Mouse (Mus musculus) ZHBTc4 (cell line): ENCODE results near the gene Ide.

Source experiments
- DNase-seq: peaks from one replicate; pipeline ENCODE4 v3.0.0-alpha.2; 2011; ENCODE audit warnings: low read depth, low spot score

The Ide gene

GRCm38 (mm10) chr19:37335392-37335791 lies 2.3 kb downstream of the Ide start:
- DNase-seq = no peak

GRCm38 (mm10) chr19:37333357-37333756 lies 4.3 kb downstream of the Ide start:
- no peak for DNase-seq

GRCm38 (mm10) chr19:37332726-37333125 lies 4.9 kb downstream of the Ide start:
- no peak for DNase-seq

- no peak for DNase-seq
Observed at GRCm38 (mm10) chr19:37327216-37327615, 10.4 kb downstream of the Ide start.

GRCm38 (mm10) chr19:37323566-37323965 lies 14.1 kb downstream of the Ide start:
- no peak for DNase-seq

- no peak for DNase-seq
Observed at GRCm38 (mm10) chr19:37320802-37321619, 16.6 kb downstream of the Ide start.

GRCm38 (mm10) chr19:37317359-37317758 lies 20.3 kb downstream of the Ide start:
- DNase-seq = peak; percentile 34

- DNase-seq = no peak
Observed at GRCm38 (mm10) chr19:37315091-37315490, 22.6 kb downstream of the Ide start.

GRCm38 (mm10) chr19:37311426-37311825 lies 26.2 kb downstream of the Ide start:
- no peak for DNase-seq

GRCm38 (mm10) chr19:37310133-37310532 lies 27.5 kb downstream of the Ide start:
- DNase-seq = no peak

- no peak for DNase-seq
Observed at GRCm38 (mm10) chr19:37308941-37309340, 28.7 kb downstream of the Ide start.

- DNase-seq = no peak
Observed at GRCm38 (mm10) chr19:37307826-37308545, 29.7 kb downstream of the Ide start.

- DNase-seq = no peak
Observed at GRCm38 (mm10) chr19:37306176-37306575, 31.5 kb downstream of the Ide start.

- no peak for DNase-seq
Observed at GRCm38 (mm10) chr19:37304866-37305265, 32.8 kb downstream of the Ide start.

GRCm38 (mm10) chr19:37304006-37304405 lies 33.6 kb downstream of the Ide start:
- DNase-seq = no peak

GRCm38 (mm10) chr19:37301733-37302132 lies 35.9 kb downstream of the Ide start:
- no peak for DNase-seq

- DNase-seq = no peak
Observed at GRCm38 (mm10) chr19:37291676-37292075, 46.0 kb downstream of the Ide start.

- no peak for DNase-seq
Observed at GRCm38 (mm10) chr19:37290906-37291305, 46.7 kb downstream of the Ide start.

- no peak for DNase-seq
Observed at GRCm38 (mm10) chr19:37284775-37285174, 52.9 kb downstream of the Ide start.

GRCm38 (mm10) chr19:37283166-37283565 lies 54.5 kb downstream of the Ide start:
- no peak for DNase-seq

- no peak for DNase-seq
Observed at GRCm38 (mm10) chr19:37281710-37282109, 55.9 kb downstream of the Ide start.

- no peak for DNase-seq
Observed at GRCm38 (mm10) chr19:37279194-37279593, 58.5 kb downstream of the Ide start.

- no peak for DNase-seq
Observed at GRCm38 (mm10) chr19:37275555-37275954, 62.1 kb downstream of the Ide start.
